Mouse (Mus musculus): ENCODE measurements around the gene Pole. TPM values are rescaled to one million over a fixed set of nuclear protein-coding genes. Genes with fewer than 3 reads are reported as not detected.

Gene Pole
- polyA plus RNA-seq, 1 experiment: 81.8 TPM

DNA sequence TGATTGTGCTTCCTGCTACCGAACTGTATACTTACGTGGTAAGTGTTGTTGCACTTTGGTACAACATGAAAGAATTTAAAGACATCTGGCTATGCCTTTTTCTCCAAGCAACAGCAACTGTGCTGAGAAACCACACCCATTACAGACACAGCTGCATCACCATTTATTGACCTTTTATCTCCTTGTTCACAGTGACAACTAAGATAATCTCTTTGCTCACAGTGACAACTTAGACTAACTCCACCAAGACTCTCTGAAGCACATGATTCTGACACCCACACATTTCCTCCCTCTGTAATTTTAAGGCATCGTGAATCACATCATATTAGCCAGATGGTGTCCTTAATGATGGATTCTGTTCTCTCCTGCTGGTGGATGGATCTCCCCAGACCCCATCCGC, 12.0 kb upstream of the Pole start:
- Histone ChIP-seq H3K4me1 (ENCODE audit: control insufficient read depth, insufficient read depth, low read length) (no peaks in the 10 kb centered on the region), H3K27ac (ENCODE audit: insufficient read depth, low read length) (no peak overlapping the region), H3K9ac (ENCODE audit: low read depth, poor library complexity, severe bottlenecking) (no peak overlapping the region), H3K36me3 (ENCODE audit: control insufficient read depth, insufficient read depth, low read length, poor library complexity, severe bottlenecking) (no peaks in the 10 kb centered on the region), H3K27me3 (ENCODE audit: control insufficient read depth, insufficient read depth, low read length, poor library complexity, severe bottlenecking) (no peaks in the 10 kb centered on the region), H3K4me3 (ENCODE audit: low read depth, low read length) (no peak overlapping the region), H3K9me3 (replicated peaks; ENCODE audit: control insufficient read depth, insufficient read depth, low read length, poor library complexity, severe bottlenecking) (no peaks in the 10 kb centered on the region)
- TF ChIP-seq EP300 (IDR thresholded peaks at IDR 0.05; ENCODE audit: insufficient read depth, low read depth, low read length) (no peak), CTCF (IDR thresholded peaks at IDR 0.05; ENCODE audit: low read depth, low read length) (no peak)

DNA sequence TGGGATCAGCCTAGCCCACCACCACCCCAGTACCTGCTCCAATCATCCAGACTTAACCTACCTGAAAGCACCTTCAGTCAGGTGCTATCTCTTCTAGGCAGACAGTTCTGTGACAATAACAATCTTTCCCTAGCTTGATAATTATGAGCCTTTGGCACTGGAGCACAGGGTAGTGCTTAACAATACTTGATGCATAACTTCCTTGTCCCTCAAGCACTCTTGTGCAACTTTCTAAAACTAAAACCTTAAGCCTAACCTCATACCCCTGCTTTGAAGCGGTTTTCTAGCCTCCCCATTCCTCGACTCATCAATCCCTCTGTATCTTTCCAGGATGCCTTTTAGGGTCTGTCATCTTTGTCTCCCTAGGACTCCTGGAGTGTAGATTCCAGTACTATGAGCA, 11.3 kb upstream of the Pole start:
- TF ChIP-seq EP300 (IDR thresholded peaks at IDR 0.05; ENCODE audit: insufficient read depth, low read depth, low read length) (no peak), CTCF (IDR thresholded peaks at IDR 0.05; ENCODE audit: low read depth, low read length) (no peak), POLR2A (IDR thresholded peaks at IDR 0.05; ENCODE audit: insufficient read depth, low read length) (no peak)
- H3K4me1 ChIP-seq (ENCODE audit: control insufficient read depth, insufficient read depth, low read length): no peaks in the 10 kb centered on the region

DNA sequence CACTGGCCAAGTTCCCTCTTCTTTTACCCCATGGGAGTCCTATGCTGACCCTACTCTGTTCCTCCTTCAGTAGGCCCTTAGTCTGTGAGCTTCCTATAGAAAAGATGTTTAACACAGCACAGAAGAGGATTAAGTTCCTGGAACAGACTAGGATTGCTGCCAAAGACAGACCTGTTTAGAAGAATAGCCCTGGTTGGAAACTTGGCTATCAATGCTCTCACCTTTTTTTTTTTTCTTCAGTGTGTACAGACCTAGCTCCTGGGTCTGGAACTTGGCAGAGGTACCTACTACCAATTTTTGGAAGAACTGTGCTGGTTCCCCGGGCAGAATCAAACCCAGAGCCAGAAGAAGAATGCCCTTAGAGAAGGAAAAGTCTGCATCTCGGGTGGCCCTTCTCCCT, 9.7 kb upstream of the Pole start:
- H3K4me3 ChIP-seq (ENCODE audit: low read depth, low read length): no peak overlapping the region
- no peaks in the 10 kb centered on the region for H3K9me3 ChIP-seq (replicated peaks; ENCODE audit: control insufficient read depth, insufficient read depth, low read length, poor library complexity, severe bottlenecking)
- H3K4me1 ChIP-seq (ENCODE audit: control insufficient read depth, insufficient read depth, low read length): no peaks in the 10 kb centered on the region
- no peaks in the 10 kb centered on the region for H3K27me3 ChIP-seq (ENCODE audit: control insufficient read depth, insufficient read depth, low read length, poor library complexity, severe bottlenecking)
- H3K36me3 ChIP-seq (ENCODE audit: control insufficient read depth, insufficient read depth, low read length, poor library complexity, severe bottlenecking): 0 out of 2 replicates have a peak, but pooled peaks cover 3% of the 10 kb centered on the region
- TF ChIP-seq CTCF (IDR thresholded peaks at IDR 0.05; ENCODE audit: low read depth, low read length) (no peak), EP300 (IDR thresholded peaks at IDR 0.05; ENCODE audit: insufficient read depth, low read depth, low read length) (no peak), POLR2A (IDR thresholded peaks at IDR 0.05; ENCODE audit: insufficient read depth, low read length) (no peak)
- no peak overlapping the region for H3K9ac ChIP-seq (ENCODE audit: low read depth, poor library complexity, severe bottlenecking)
- H3K27ac ChIP-seq (ENCODE audit: insufficient read depth, low read length): no peak overlapping the region

More for the DNA sequence above, 11.3 kb upstream of the Pole start:
- no peaks in the 10 kb centered on the region for H3K9me3 ChIP-seq (replicated peaks; ENCODE audit: control insufficient read depth, insufficient read depth, low read length, poor library complexity, severe bottlenecking)
- no peak overlapping the region for H3K4me3 ChIP-seq (ENCODE audit: low read depth, low read length)
- H3K36me3 ChIP-seq (ENCODE audit: control insufficient read depth, insufficient read depth, low read length, poor library complexity, severe bottlenecking): no peaks in the 10 kb centered on the region
- no peak overlapping the region for H3K27ac ChIP-seq (ENCODE audit: insufficient read depth, low read length)
- H3K27me3 ChIP-seq (ENCODE audit: control insufficient read depth, insufficient read depth, low read length, poor library complexity, severe bottlenecking): no peaks in the 10 kb centered on the region
- H3K9ac ChIP-seq (ENCODE audit: low read depth, poor library complexity, severe bottlenecking): no peak overlapping the region

DNA sequence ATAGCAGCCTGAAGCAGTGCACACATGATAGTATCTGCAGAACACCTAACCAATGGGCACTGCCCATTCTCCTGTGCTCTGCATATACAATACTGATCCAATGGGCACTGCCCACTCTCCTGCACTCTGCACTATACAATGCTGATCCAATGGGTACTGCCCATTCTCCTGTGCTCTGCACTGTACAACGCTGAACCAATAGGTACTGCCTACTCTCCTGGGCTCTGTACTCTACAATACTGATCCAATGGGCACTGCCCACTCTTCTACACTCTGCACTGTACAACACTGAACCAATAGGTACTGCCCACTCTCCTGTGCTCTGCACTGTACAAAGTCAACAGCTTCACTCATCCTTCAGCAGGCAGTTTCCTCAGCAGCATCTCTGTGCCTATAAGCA, 9.2 kb upstream of the Pole start:
- H3K36me3 ChIP-seq (ENCODE audit: control insufficient read depth, insufficient read depth, low read length, poor library complexity, severe bottlenecking): 0 out of 2 replicates have a peak, but pooled peaks cover 3% of the 10 kb centered on the region
- no peaks in the 10 kb centered on the region for H3K27me3 ChIP-seq (ENCODE audit: control insufficient read depth, insufficient read depth, low read length, poor library complexity, severe bottlenecking)
- no peak overlapping the region for H3K9ac ChIP-seq (ENCODE audit: low read depth, poor library complexity, severe bottlenecking)
- TF ChIP-seq CTCF (IDR thresholded peaks at IDR 0.05; ENCODE audit: low read depth, low read length) (no peak), POLR2A (IDR thresholded peaks at IDR 0.05; ENCODE audit: insufficient read depth, low read length) (no peak), EP300 (IDR thresholded peaks at IDR 0.05; ENCODE audit: insufficient read depth, low read depth, low read length) (no peak)
- no peaks in the 10 kb centered on the region for H3K9me3 ChIP-seq (replicated peaks; ENCODE audit: control insufficient read depth, insufficient read depth, low read length, poor library complexity, severe bottlenecking)
- no peaks in the 10 kb centered on the region for H3K4me1 ChIP-seq (ENCODE audit: control insufficient read depth, insufficient read depth, low read length)
- H3K4me3 ChIP-seq (ENCODE audit: low read depth, low read length): no peak overlapping the region
- H3K27ac ChIP-seq (ENCODE audit: insufficient read depth, low read length): no peak overlapping the region

DNA sequence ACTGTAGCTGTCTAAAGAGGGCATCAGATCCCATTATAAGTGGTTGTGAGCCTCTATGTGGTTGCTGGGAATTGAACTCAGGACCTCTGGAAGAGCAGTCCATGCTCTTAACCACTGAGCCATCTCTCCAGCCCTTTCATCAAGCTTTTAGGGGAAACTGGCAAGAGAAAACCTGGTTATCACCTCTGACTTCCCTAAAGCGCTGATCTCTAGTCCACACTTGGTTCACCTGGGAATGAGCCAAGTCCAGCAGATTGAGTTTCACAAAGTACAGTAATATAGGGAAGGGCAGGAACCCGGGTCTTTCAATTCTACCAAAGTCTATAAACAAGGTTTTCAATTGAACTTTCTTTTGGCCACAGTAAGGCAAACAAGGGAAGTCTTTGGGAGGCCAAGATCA, 4.1 kb upstream of the Pole start:
- Histone ChIP-seq H3K9ac (ENCODE audit: low read depth, poor library complexity, severe bottlenecking) (no peak overlapping the region), H3K27me3 (ENCODE audit: control insufficient read depth, insufficient read depth, low read length, poor library complexity, severe bottlenecking) (no peaks in the 10 kb centered on the region; the same call in 1 of the 2 replicates), H3K4me3 (ENCODE audit: low read depth, low read length) (no peak overlapping the region), H3K4me1 (ENCODE audit: control insufficient read depth, insufficient read depth, low read length) (no peaks in the 10 kb centered on the region), H3K27ac (ENCODE audit: insufficient read depth, low read length) (no peak overlapping the region), H3K9me3 (replicated peaks; ENCODE audit: control insufficient read depth, insufficient read depth, low read length, poor library complexity, severe bottlenecking) (no peaks in the 10 kb centered on the region), H3K36me3 (ENCODE audit: control insufficient read depth, insufficient read depth, low read length, poor library complexity, severe bottlenecking) (0 out of 2 replicates have a peak, but pooled peaks cover 3% of the 10 kb centered on the region)
- TF ChIP-seq POLR2A (IDR thresholded peaks at IDR 0.05; ENCODE audit: insufficient read depth, low read length): no peak

DNA sequence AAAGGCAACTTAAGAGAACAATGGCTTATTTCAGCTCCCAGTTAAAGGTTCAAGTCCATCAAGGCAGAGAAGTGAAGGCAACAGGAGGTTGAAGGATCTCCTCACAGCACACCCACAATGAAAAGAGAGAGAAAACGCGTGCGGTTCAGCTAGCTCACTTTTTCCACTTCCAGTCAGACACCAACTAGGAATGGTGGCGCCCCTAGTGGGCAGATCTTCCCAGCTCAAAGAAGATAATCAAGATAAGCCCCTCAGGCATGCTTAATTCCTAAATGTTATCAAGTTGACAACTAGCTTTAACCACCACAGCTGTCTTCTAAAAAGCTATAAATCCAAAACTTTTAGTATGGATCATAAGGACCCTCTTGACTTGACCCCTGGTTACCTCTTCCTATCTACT, 1.6 kb upstream of the Pole start:
- H3K9me3 ChIP-seq (replicated peaks; ENCODE audit: control insufficient read depth, insufficient read depth, low read length, poor library complexity, severe bottlenecking): no peaks in the 10 kb centered on the region
- H3K27me3 ChIP-seq (ENCODE audit: control insufficient read depth, insufficient read depth, low read length, poor library complexity, severe bottlenecking): no peaks in the 10 kb centered on the region; the same call in 1 of the 2 replicates
- no peak overlapping the region for H3K27ac ChIP-seq (ENCODE audit: insufficient read depth, low read length)
- H3K9ac ChIP-seq (ENCODE audit: low read depth, poor library complexity, severe bottlenecking): peak overlapping the region; percentile 95
- no peaks in the 10 kb centered on the region for H3K4me1 ChIP-seq (ENCODE audit: control insufficient read depth, insufficient read depth, low read length)
- H3K4me3 ChIP-seq (ENCODE audit: low read depth, low read length): no peak overlapping the region
- TF ChIP-seq POLR2A (IDR thresholded peaks at IDR 0.05; ENCODE audit: insufficient read depth, low read length): no peak
- peak; percentile 54 for TF ChIP-seq CTCF (IDR thresholded peaks at IDR 0.05; ENCODE audit: low read depth, low read length)
- TF ChIP-seq EP300 (IDR thresholded peaks at IDR 0.05; ENCODE audit: insufficient read depth, low read depth, low read length): no peak
- H3K36me3 ChIP-seq (ENCODE audit: control insufficient read depth, insufficient read depth, low read length, poor library complexity, severe bottlenecking): peaks cover 13% of the 10 kb centered on the region

All from ES-Bruce4 (cell line).